Mouse (Mus musculus) embryonic facial prominence, embryonic 10.5 days (tissue): ENCODE measurements at regions not wholly inside any gene's neighbourhood (a gene's known extent, or its start where the extent isn't known, plus 50 kb on each side); places are given as distances from the start of the nearest gene placed in this dataset.
A peak's percentile ranks its signal among the peaks of the same experiment; 100 is the strongest.

Source experiments
- DNase-seq: peaks from one replicate; pipeline ENCODE4 v3.0.0-alpha.2; 2017; ENCODE audit warnings: low spot score
- H3K27ac ChIP-seq: fragments of 300-500 bp; sonication (generic); replicated peaks from 2 replicates; pipeline ENCODE4 v1.5.1; 2016; ENCODE audit warnings: mild to moderate bottlenecking
- H3K27me3 ChIP-seq: fragments of 300-500 bp; sonication (generic); replicated peaks from 2 replicates; pipeline ENCODE4 v1.6.1; 2016; ENCODE audit warnings: low read depth, mild to moderate bottlenecking; ENCODE audit not compliant: poor library complexity, severe bottlenecking
- H3K36me3 ChIP-seq: fragments of 300-500 bp; sonication (generic); replicated peaks from 2 replicates; pipeline ENCODE4 v1.6.1; 2016; ENCODE audit warnings: mild to moderate bottlenecking, moderate library complexity
- H3K4me1 ChIP-seq: fragments of 300-500 bp; sonication (generic); 2 replicates; pipeline ENCODE4 v1.6.1; 2016
- H3K4me3 ChIP-seq: fragments of 300-500 bp; sonication (generic); 2 replicates; pipeline ENCODE4 v1.5.1; 2016; ENCODE audit warnings: mild to moderate bottlenecking, moderate library complexity
- H3K9me3 ChIP-seq: fragments of 300-500 bp; sonication (generic); 2 replicates; pipeline ENCODE4 v1.6.1; 2016; ENCODE audit warnings: mild to moderate bottlenecking
- WGBS: fragments of 180-500 bp; shearing (Covaris S2); methylation state at CpG from one replicate; pipeline ENCODE4 v1.1.7; 2016; 5-methylcytosine and 5-hydroxymethylcytosine counted together

GRCm38 (mm10) chrX:119852436-119852835 lies 74.6 kb upstream of the Pabpc5 start:
- H3K36me3 ChIP-seq, result no peaks in the 10 kb centered on the region
- peak overlapping the region; percentile 65; the same call in 1 of the 2 replicates for H3K27ac ChIP-seq
- DNase-seq, result peak; percentile 77

More at GRCm38 (mm10) chrX:119852436-119852835, 74.6 kb upstream of the Pabpc5 start:
- H3K4me3 ChIP-seq, result no peak overlapping the region
- 37% methylated on average over 5 of the region's 5 CpGs for WGBS
- no peaks in the 10 kb centered on the region for H3K27me3 ChIP-seq
- no peaks in the 10 kb centered on the region for H3K9me3 ChIP-seq
- peaks cover 4% of the 10 kb centered on the region; the same call in 1 of the 2 replicates for H3K4me1 ChIP-seq
